Mouse (Mus musculus): Measurements from ENCODE around the gene Camk2b. TPM values are rescaled to one million over a fixed set of nuclear protein-coding genes. Genes with fewer than 3 reads are reported as not detected.

The Camk2b gene
- polyA plus RNA-seq, 1 experiment: 6.2 TPM

DNA sequence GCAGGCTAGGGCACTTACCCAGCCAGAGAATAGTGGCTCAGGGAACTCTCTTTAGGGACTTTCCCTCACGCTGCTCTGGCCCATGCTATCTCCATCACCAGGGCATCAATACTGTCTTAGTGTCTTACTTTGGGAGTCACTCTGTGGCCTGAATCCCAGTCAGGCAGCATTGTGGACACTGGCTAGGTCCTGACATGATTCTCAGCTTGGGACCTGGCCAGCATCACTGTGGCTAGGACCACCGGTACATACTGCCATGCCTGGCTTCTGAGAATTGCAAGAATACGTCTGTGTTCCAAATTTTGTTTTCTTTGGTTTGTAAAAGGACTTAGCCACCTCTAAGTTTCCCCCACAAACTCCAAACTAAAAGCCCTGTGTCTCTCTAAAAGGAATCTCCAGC is 71.3 kb downstream of the Camk2b start:
- Histone ChIP-seq H3K4me3 (ENCODE audit: insufficient read depth, low read depth, low read length) (no peak overlapping the region), H3K27ac (ENCODE audit: insufficient read depth, low read depth, low read length) (no peak overlapping the region), H3K27me3 (replicated peaks; ENCODE audit: control insufficient read depth, insufficient read depth, low read length) (no peaks in the 10 kb centered on the region), H3K36me3 (ENCODE audit: control insufficient read depth, insufficient read depth, low read length) (no peaks in the 10 kb centered on the region), H3K4me1 (ENCODE audit: control insufficient read depth, insufficient read depth, low read length) (peaks cover 4% of the 10 kb centered on the region; the same call in 1 of the 2 replicates)
- WGBS: 88% methylated on average over 3 of the region's 3 CpGs
- no peak for TF ChIP-seq POLR2A (IDR thresholded peaks at IDR 0.05; ENCODE audit: low read depth, low read length)
- no peak for TF ChIP-seq CTCF (conservative IDR thresholded peaks at IDR 0.05; ENCODE audit: insufficient read depth, insufficient read length, low read depth, low read length)
- DNase-seq: no peak

DNA sequence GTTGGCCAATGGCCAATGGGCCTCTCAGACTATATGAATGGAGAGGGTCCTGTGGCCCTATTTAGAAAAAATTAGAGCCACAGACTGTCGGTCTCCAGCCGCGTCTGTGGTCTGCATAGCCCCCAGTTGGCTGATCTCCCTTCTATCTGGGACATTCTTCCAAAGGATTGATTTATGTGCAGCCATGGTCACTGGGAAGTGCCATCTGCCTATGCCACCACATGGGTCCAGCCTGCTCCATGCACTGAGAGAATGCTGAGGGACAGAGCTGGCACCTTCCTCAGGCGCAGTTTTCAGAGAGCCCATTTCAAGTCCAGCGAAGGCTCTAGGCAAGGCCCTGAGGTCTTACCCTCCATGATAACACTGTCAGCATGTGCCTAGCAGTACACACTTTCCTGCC is 72.0 kb downstream of the Camk2b start:
- DNase-seq: no peak
- no peak overlapping the region for H3K27ac ChIP-seq (ENCODE audit: insufficient read depth, low read depth, low read length)
- no peaks in the 10 kb centered on the region for H3K36me3 ChIP-seq (ENCODE audit: control insufficient read depth, insufficient read depth, low read length)
- no peaks in the 10 kb centered on the region for H3K4me1 ChIP-seq (ENCODE audit: control insufficient read depth, insufficient read depth, low read length)
- H3K4me3 ChIP-seq (ENCODE audit: insufficient read depth, low read depth, low read length): no peak overlapping the region
- TF ChIP-seq POLR2A (IDR thresholded peaks at IDR 0.05; ENCODE audit: low read depth, low read length) (no peak), CTCF (conservative IDR thresholded peaks at IDR 0.05; ENCODE audit: insufficient read depth, insufficient read length, low read depth, low read length) (no peak)
- WGBS: 89% methylated on average over 5 of the region's 5 CpGs
- no peaks in the 10 kb centered on the region for H3K27me3 ChIP-seq (replicated peaks; ENCODE audit: control insufficient read depth, insufficient read depth, low read length)

DNA sequence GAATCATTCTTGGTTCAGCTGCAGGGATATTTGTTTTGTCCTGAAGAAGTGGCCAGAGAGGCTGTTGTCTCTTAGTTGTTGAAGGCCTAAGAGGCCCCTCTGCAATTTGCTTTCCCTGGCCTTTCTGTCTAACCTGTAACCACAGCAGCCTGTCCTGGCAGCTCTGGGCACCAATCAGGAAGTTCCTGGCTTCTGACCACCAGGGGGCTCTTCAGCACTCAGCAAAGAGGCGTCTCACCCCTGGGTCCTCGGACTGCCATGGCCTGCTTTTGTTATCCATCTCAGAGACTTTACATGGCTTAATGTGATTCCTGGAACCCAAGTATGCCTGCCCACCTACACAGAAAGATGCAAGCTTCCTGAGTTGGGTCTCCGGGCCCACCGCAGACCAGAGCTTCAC is 75.3 kb downstream of the Camk2b start:
- no peak overlapping the region for H3K27ac ChIP-seq (ENCODE audit: insufficient read depth, low read depth, low read length)
- peak; percentile 65 for TF ChIP-seq CTCF (conservative IDR thresholded peaks at IDR 0.05; ENCODE audit: insufficient read depth, insufficient read length, low read depth, low read length)
- TF ChIP-seq POLR2A (IDR thresholded peaks at IDR 0.05; ENCODE audit: low read depth, low read length): no peak
- no peaks in the 10 kb centered on the region for H3K36me3 ChIP-seq (ENCODE audit: control insufficient read depth, insufficient read depth, low read length)
- peak; percentile 47 for DNase-seq
- H3K4me1 ChIP-seq (ENCODE audit: control insufficient read depth, insufficient read depth, low read length): no peaks in the 10 kb centered on the region
- no peaks in the 10 kb centered on the region for H3K27me3 ChIP-seq (replicated peaks; ENCODE audit: control insufficient read depth, insufficient read depth, low read length)
- 43% methylated on average over 4 of the region's 4 CpGs for WGBS
- H3K4me3 ChIP-seq (ENCODE audit: insufficient read depth, low read depth, low read length): no peak overlapping the region

DNA sequence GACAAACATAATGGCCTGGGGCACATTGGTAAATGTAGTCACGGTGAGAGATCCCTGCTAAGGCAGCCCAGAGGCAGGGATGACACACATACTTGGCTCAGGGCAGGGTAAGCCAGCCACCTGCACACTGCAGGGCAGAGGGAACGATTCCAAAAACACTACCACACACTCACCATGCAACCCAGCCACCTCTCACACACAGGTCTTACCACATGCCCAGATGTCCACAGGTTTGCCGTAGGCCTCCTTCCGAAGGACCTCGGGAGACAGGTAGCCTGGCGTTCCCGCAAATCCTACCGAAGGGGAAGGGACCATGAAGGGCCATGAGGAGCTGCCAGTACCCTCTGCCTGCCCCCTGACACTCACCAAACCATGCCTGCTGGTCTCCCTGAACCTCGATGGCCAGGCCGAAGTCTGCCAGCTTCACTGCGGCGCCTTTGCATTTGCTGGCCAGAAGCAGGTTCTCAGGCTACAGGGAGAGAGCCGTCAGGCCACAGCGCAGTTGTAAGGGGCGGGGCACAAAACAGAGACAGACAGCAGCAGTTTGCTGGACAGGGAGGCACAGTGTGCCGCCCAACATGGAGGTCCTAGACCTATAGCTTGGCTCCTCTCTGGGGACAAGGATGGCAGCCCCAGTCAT is 76.1 kb downstream of the Camk2b start:
- no peak overlapping the region for H3K27ac ChIP-seq (ENCODE audit: insufficient read depth, low read depth, low read length)
- H3K27me3 ChIP-seq (replicated peaks; ENCODE audit: control insufficient read depth, insufficient read depth, low read length): no peaks in the 10 kb centered on the region
- TF ChIP-seq POLR2A (IDR thresholded peaks at IDR 0.05; ENCODE audit: low read depth, low read length) (no peak), CTCF (conservative IDR thresholded peaks at IDR 0.05; ENCODE audit: insufficient read depth, insufficient read length, low read depth, low read length) (no peak)
- 89% methylated on average over 16 of the region's 16 CpGs for WGBS
- no peaks in the 10 kb centered on the region for H3K4me1 ChIP-seq (ENCODE audit: control insufficient read depth, insufficient read depth, low read length)
- no peak overlapping the region for H3K4me3 ChIP-seq (ENCODE audit: insufficient read depth, low read depth, low read length)
- no peaks in the 10 kb centered on the region for H3K36me3 ChIP-seq (ENCODE audit: control insufficient read depth, insufficient read depth, low read length)
- no peak for DNase-seq

DNA sequence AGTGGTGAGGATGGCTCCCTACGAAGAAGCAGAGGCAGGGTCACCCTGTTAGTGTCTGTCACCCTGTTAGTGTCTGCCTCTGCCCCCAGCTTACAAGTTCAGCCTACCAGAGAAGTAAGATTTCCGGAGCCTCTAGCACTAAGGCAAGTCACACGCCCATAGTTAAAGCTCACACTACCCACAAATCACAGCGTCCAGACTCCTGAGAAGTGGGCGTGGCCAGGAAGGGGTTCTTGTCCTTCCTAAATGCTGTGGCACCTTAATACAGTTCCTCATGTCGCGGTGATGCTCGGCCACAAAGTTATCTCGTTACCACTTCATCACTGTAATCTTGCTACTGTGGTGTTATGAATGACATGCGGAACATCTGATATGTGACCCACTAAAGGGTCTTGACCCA is 78.0 kb downstream of the Camk2b start:
- WGBS: 75% methylated on average over 10 of the region's 10 CpGs
- Histone ChIP-seq H3K27me3 (replicated peaks; ENCODE audit: control insufficient read depth, insufficient read depth, low read length) (no peaks in the 10 kb centered on the region), H3K27ac (ENCODE audit: insufficient read depth, low read depth, low read length) (no peak overlapping the region), H3K4me1 (ENCODE audit: control insufficient read depth, insufficient read depth, low read length) (no peaks in the 10 kb centered on the region), H3K4me3 (ENCODE audit: insufficient read depth, low read depth, low read length) (no peak overlapping the region), H3K36me3 (ENCODE audit: control insufficient read depth, insufficient read depth, low read length) (no peaks in the 10 kb centered on the region)
- DNase-seq: no peak
- TF ChIP-seq POLR2A (IDR thresholded peaks at IDR 0.05; ENCODE audit: low read depth, low read length) (no peak), CTCF (conservative IDR thresholded peaks at IDR 0.05; ENCODE audit: insufficient read depth, insufficient read length, low read depth, low read length) (no peak)

DNA sequence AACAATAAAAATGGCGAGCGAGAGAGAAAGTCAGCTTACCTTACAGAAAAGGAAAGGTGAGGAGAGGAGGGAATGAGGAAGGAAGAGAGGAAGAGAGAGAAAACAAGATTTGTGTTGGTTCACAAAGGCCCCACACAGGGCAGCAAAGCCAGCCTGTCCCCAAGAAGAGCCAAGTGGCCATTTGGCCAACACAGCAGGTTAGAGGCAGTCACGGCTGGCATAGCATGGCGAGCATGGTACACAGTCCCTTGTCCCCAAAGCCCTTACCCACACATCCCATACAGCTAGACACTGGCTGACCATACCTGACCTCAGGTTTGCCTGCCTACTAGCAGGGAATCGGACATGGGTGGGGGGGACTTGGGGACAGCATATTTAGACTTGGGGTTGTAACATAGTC is 82.5 kb downstream of the Camk2b start:
- whole genome bisulfite sequencing: 98% methylated on average over 5 of the region's 5 CpGs
- no peak for DNase-seq
- H3K27ac ChIP-seq (ENCODE audit: insufficient read depth, low read depth, low read length): no peak overlapping the region
- TF ChIP-seq CTCF (conservative IDR thresholded peaks at IDR 0.05; ENCODE audit: insufficient read depth, insufficient read length, low read depth, low read length) (no peak), POLR2A (IDR thresholded peaks at IDR 0.05; ENCODE audit: low read depth, low read length) (no peak)
- no peaks in the 10 kb centered on the region for H3K4me1 ChIP-seq (ENCODE audit: control insufficient read depth, insufficient read depth, low read length)
- no peak overlapping the region for H3K4me3 ChIP-seq (ENCODE audit: insufficient read depth, low read depth, low read length)
- H3K27me3 ChIP-seq (replicated peaks; ENCODE audit: control insufficient read depth, insufficient read depth, low read length): no peaks in the 10 kb centered on the region
- H3K36me3 ChIP-seq (ENCODE audit: control insufficient read depth, insufficient read depth, low read length): no peaks in the 10 kb centered on the region

DNA sequence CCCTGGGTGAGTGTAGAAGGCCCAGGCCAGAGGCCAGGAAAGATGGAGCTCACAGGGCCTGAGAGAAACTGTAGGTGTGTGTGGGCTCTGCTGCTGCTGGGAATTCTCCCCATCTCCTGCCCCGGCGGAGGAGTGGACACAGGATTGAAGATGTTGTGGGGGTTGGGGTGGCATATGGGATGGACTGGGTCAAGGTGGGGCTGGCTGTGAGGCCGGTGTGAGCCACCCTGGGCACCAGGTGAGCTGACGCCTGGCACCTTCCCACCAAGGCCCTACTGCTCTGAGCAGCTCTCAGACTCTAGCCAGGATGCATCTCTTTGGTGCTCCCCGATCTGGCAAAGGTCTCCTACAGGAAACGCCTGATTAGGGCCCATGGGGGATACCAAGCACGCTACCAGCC is 84.8 kb downstream of the Camk2b start:
- no peaks in the 10 kb centered on the region for H3K4me1 ChIP-seq (ENCODE audit: control insufficient read depth, insufficient read depth, low read length)
- 87% methylated on average over 7 of the region's 7 CpGs for WGBS
- H3K27ac ChIP-seq (ENCODE audit: insufficient read depth, low read depth, low read length): no peak overlapping the region
- H3K36me3 ChIP-seq (ENCODE audit: control insufficient read depth, insufficient read depth, low read length): no peaks in the 10 kb centered on the region
- no peak for DNase-seq
- no peak for TF ChIP-seq POLR2A (IDR thresholded peaks at IDR 0.05; ENCODE audit: low read depth, low read length)
- TF ChIP-seq CTCF (conservative IDR thresholded peaks at IDR 0.05; ENCODE audit: insufficient read depth, insufficient read length, low read depth, low read length): no peak
- H3K4me3 ChIP-seq (ENCODE audit: insufficient read depth, low read depth, low read length): no peak overlapping the region
- no peaks in the 10 kb centered on the region for H3K27me3 ChIP-seq (replicated peaks; ENCODE audit: control insufficient read depth, insufficient read depth, low read length)
